Mouse (Mus musculus): ENCODE measurements around the gene Top2a. TPM values are rescaled to one million over a fixed set of nuclear protein-coding genes. Genes with fewer than 3 reads are reported as not detected.

The Top2a gene
- polyA plus RNA-seq, 1 experiment = 0.92 TPM

GRCm38 (mm10) chr11:98964616-98965415 is 59.2 kb downstream of the Top2a start:
- DNase-seq (ENCODE audit: low read depth) = no peak

- no peak for DNase-seq (ENCODE audit: low read depth)
Observed at GRCm38 (mm10) chr11:98964201-98964615, 59.8 kb downstream of the Top2a start.

GRCm38 (mm10) chr11:98963191-98964021 is 60.6 kb downstream of the Top2a start:
- no peak for DNase-seq (ENCODE audit: low read depth)

GRCm38 (mm10) chr11:98962421-98963095 is 61.4 kb downstream of the Top2a start:
- DNase-seq (ENCODE audit: low read depth) = no peak

GRCm38 (mm10) chr11:98961766-98962165 is 62.2 kb downstream of the Top2a start:
- DNase-seq (ENCODE audit: low read depth) = no peak

- DNase-seq (ENCODE audit: low read depth) = no peak
Observed at GRCm38 (mm10) chr11:98961051-98961592, 62.9 kb downstream of the Top2a start.

- DNase-seq (ENCODE audit: low read depth) = no peak
Observed at GRCm38 (mm10) chr11:98960313-98960906, 63.6 kb downstream of the Top2a start.

GRCm38 (mm10) chr11:98959437-98960312 is 64.3 kb downstream of the Top2a start:
- no peak for DNase-seq (ENCODE audit: low read depth)

GRCm38 (mm10) chr11:98956340-98956739 is 67.6 kb downstream of the Top2a start:
- no peak for DNase-seq (ENCODE audit: low read depth)

- no peak for DNase-seq (ENCODE audit: low read depth)
Observed at GRCm38 (mm10) chr11:98955707-98956235, 68.2 kb downstream of the Top2a start.

GRCm38 (mm10) chr11:98954801-98955706 is 68.9 kb downstream of the Top2a start:
- DNase-seq (ENCODE audit: low read depth) = no peak

GRCm38 (mm10) chr11:98954373-98954772 is 69.6 kb downstream of the Top2a start:
- DNase-seq (ENCODE audit: low read depth) = no peak

- no peak for DNase-seq (ENCODE audit: low read depth)
Observed at GRCm38 (mm10) chr11:98953835-98954320, 70.1 kb downstream of the Top2a start.

- no peak for DNase-seq (ENCODE audit: low read depth)
Observed at GRCm38 (mm10) chr11:98953361-98953760, 70.6 kb downstream of the Top2a start.

- no peak for DNase-seq (ENCODE audit: low read depth)
Observed at GRCm38 (mm10) chr11:98952736-98953135, 71.3 kb downstream of the Top2a start.

- DNase-seq (ENCODE audit: low read depth) = no peak
Observed at GRCm38 (mm10) chr11:98952111-98952510, 71.9 kb downstream of the Top2a start.

- DNase-seq (ENCODE audit: low read depth) = no peak
Observed at GRCm38 (mm10) chr11:98951026-98951906, 72.7 kb downstream of the Top2a start.

GRCm38 (mm10) chr11:98950484-98950883 is 73.5 kb downstream of the Top2a start:
- DNase-seq (ENCODE audit: low read depth) = no peak

All from gonadal fat pad, adult 2 months (tissue).